Mouse (Mus musculus): Measurements from ENCODE around the gene Ggt5. TPM values are rescaled to one million over a fixed set of nuclear protein-coding genes. Genes with fewer than 3 reads are reported as not detected.

Gene Ggt5
- polyA plus RNA-seq, 1 experiment from 2014 or later, result 2.4 TPM

GRCm38 (mm10) chr10:75647362-75647761 lies 58.2 kb downstream of the Ggt5 start:
- Histone ChIP-seq H3K4me1 (replicated peaks) (peaks cover 22% of the 10 kb centered on the region), H3K27ac (replicated peaks) (0 out of 2 replicates have a peak overlapping the region, but pooled peaks have one; percentile 24), H3K27me3 (no peaks in the 10 kb centered on the region), H3K36me3 (peaks cover 74% of the 10 kb centered on the region), H3K4me2 (no peak overlapping the region), H3K9me3 (no peaks in the 10 kb centered on the region), H3K9ac (no peak overlapping the region), H3K4me3 (no peak overlapping the region)
- 89% methylated on average over 3 of the region's 3 CpGs for WGBS
- no peak for ATAC-seq (ENCODE audit: low read depth)

GRCm38 (mm10) chr10:75648091-75648490 lies 59.0 kb downstream of the Ggt5 start:
- no peak overlapping the region for H3K4me3 ChIP-seq
- H3K27me3 ChIP-seq, result no peaks in the 10 kb centered on the region
- peaks cover 15% of the 10 kb centered on the region for H3K4me1 ChIP-seq (replicated peaks)
- no peak overlapping the region for H3K9ac ChIP-seq
- H3K9me3 ChIP-seq, result no peaks in the 10 kb centered on the region
- 92% methylated on average over 6 of the region's 6 CpGs for WGBS
- H3K27ac ChIP-seq (replicated peaks), result no peak overlapping the region
- ATAC-seq (ENCODE audit: low read depth), result no peak
- peaks cover 81% of the 10 kb centered on the region for H3K36me3 ChIP-seq
- no peak overlapping the region for H3K4me2 ChIP-seq

DNA sequence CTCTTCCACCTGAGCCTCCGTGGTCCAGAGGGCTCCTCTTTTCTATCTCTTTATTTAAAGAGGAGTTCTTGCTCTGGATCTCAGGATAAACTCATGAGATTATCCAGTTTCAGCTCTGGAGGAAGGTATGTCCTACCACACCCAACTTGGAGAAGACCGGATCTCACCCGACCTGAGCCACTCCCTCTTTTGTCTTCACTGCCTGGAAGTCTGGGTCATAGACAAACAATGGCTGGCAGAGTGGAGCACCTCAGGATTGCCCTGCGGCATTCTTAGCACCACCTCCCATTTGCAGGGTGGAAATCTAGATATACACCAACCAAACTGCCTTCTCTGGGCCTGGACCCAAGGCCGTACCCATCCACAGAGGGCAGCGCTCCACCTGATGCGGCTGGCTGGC lies 59.9 kb downstream of the Ggt5 start:
- no peaks in the 10 kb centered on the region for H3K9me3 ChIP-seq

GRCm38 (mm10) chr10:75649406-75649995 lies 60.4 kb downstream of the Ggt5 start:
- ATAC-seq (ENCODE audit: low read depth), result no peak
- H3K9ac ChIP-seq, result no peak overlapping the region
- no peaks in the 10 kb centered on the region for H3K27me3 ChIP-seq
- no peaks in the 10 kb centered on the region for H3K9me3 ChIP-seq
- WGBS, result 89% methylated on average over 4 of the region's 4 CpGs
- H3K36me3 ChIP-seq, result peaks cover 95% of the 10 kb centered on the region
- no peak overlapping the region for H3K27ac ChIP-seq (replicated peaks)
- H3K4me2 ChIP-seq, result no peak overlapping the region
- H3K4me3 ChIP-seq, result no peak overlapping the region
- peaks cover 1% of the 10 kb centered on the region; the same call in 1 of the 2 replicates for H3K4me1 ChIP-seq (replicated peaks)

More for the DNA sequence above, 59.9 kb downstream of the Ggt5 start:
- Histone ChIP-seq H3K4me3 (no peak overlapping the region), H3K27ac (replicated peaks) (no peak overlapping the region), H3K36me3 (peaks cover 90% of the 10 kb centered on the region), H3K27me3 (no peaks in the 10 kb centered on the region), H3K4me2 (no peak overlapping the region), H3K9ac (no peak overlapping the region), H3K4me1 (replicated peaks) (peaks cover 6% of the 10 kb centered on the region)
- 93% methylated on average over 7 of the region's 7 CpGs for WGBS
- no peak for ATAC-seq (ENCODE audit: low read depth)

DNA sequence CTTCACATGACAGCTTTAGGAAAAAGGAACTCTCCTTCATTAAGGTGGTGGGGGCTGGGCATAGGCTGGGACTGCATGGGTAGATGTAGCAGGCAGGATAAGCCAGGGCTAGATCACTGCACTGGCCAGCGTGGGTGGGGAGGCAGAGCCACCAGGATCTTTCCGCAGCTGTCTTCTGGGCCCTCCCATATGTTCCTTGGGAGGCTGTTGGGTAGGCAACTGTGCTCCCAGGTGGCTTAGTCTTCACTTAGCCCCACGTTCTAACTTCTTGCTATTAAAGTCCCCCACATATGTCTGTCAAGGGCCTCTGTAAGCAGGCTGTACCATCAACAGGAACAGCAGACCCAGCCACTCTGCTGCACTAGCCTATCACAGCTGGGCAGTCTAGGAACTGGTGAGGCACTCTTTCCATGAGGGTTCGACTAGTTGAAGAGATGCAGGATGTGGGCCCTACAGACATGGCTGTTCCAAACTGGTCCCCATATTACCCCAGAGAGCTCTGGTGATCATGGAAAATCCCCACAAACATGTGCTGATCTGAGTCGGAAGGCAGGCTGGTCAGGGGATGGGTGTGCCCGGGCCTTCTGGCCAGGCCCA lies 61.3 kb downstream of the Ggt5 start:
- H3K36me3 ChIP-seq, result peaks cover 99% of the 10 kb centered on the region
- 91% methylated on average over 6 of the region's 6 CpGs for WGBS

DNA sequence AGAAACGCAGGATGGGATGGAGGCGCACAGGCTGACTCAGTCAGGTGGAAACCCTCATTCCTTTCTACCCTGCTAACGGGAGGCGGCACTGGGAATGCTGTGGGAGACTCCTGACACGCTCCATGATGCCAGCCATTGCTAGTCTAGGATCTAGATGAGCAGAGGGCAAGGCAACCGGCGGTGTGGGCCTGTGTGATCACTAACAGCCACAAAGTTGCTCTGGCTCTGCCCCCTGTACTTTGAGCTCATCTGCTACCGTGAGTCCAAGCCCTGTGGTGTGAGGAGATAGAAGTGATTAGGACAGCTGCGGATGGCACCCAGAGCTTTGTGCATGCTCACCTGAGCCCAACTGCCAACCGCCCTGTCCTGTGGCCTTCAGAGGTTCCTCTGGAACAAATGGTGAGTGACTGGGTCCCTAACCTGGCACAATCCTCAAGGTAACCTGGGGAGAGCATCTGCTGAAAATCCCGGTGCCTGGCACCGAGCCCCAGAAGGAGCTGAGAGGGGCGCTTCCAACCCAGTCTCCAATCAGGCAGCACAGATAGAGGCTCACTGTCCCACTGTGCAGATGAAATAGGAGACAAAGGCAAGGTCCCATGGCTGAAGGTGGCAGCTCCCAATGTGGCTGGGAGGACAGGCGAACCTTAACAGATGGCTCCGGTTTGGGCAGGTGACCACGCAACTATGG lies 62.4 kb downstream of the Ggt5 start:
- ATAC-seq (ENCODE audit: low read depth), result no peak
- H3K36me3 ChIP-seq, result peaks cover 99% of the 10 kb centered on the region

More for the DNA sequence above, 61.3 kb downstream of the Ggt5 start:
- no peak overlapping the region for H3K27ac ChIP-seq (replicated peaks)
- no peak overlapping the region for H3K4me3 ChIP-seq
- no peaks in the 10 kb centered on the region for H3K4me1 ChIP-seq (replicated peaks)
- H3K4me2 ChIP-seq, result no peak overlapping the region
- no peak overlapping the region for H3K9ac ChIP-seq
- no peaks in the 10 kb centered on the region for H3K9me3 ChIP-seq
- no peak for ATAC-seq (ENCODE audit: low read depth)
- H3K27me3 ChIP-seq, result no peaks in the 10 kb centered on the region

DNA sequence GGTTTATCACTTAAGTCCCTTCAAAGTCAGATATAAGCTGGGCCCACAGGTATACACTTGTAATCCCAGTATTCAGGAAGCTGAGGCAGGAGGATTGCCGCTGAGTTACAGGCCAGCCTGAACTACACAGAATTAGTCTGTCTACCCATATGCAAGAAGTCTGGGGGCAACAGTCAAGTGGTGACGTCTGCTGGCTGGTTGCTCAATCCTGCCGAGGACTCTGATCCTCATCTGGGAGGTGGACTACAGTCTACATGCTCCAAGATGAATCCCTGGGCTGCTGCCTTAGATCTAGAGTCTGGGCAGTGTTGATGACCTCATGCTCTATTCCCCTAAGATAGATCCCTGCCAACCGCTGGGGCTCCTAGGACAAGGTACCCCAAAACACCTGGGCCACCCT lies 64.9 kb downstream of the Ggt5 start:
- 92% methylated on average over 4 of the region's 4 CpGs for WGBS
- Histone ChIP-seq H3K9me3 (no peaks in the 10 kb centered on the region), H3K4me1 (replicated peaks) (no peaks in the 10 kb centered on the region), H3K36me3 (peaks cover 95% of the 10 kb centered on the region), H3K4me3 (no peak overlapping the region), H3K27me3 (no peaks in the 10 kb centered on the region), H3K9ac (no peak overlapping the region), H3K4me2 (no peak overlapping the region), H3K27ac (replicated peaks) (no peak overlapping the region)
- ATAC-seq (ENCODE audit: low read depth), result no peak

More for the DNA sequence above, 62.4 kb downstream of the Ggt5 start:
- Histone ChIP-seq H3K4me1 (replicated peaks) (no peaks in the 10 kb centered on the region), H3K9ac (no peak overlapping the region), H3K4me2 (no peak overlapping the region), H3K4me3 (no peak overlapping the region), H3K9me3 (no peaks in the 10 kb centered on the region), H3K27me3 (no peaks in the 10 kb centered on the region), H3K27ac (replicated peaks) (no peak overlapping the region)
- WGBS, result 96% methylated on average over 16 of the region's 16 CpGs

DNA sequence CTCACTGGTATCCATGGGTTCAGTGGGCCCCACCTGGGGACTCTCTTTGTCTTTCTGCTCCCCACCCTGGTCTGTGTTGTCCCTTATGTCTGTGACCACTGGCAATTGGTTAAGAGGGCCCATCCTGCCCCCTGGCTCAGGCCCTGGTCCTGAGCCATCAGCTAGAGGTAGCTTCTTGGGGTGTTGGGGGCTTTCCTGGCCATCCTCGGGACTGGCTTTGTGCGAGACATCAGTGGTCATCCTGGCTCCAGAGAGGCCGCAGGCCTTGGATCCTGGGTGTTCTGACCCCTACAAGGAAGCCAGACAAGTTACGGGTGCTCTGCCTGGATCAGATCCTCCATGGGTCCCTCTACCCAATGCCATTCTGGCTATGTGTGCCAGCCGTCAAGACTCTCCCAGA lies 68.0 kb downstream of the Ggt5 start:
- no peak overlapping the region for H3K27ac ChIP-seq (replicated peaks)
- WGBS, result 90% methylated on average over 5 of the region's 5 CpGs
- no peak for ATAC-seq (ENCODE audit: low read depth)
- H3K36me3 ChIP-seq, result peaks cover 79% of the 10 kb centered on the region
- no peak overlapping the region for H3K4me2 ChIP-seq
- no peak overlapping the region for H3K9ac ChIP-seq
- H3K27me3 ChIP-seq, result no peaks in the 10 kb centered on the region
- H3K4me1 ChIP-seq (replicated peaks), result 0 out of 2 replicates have a peak, but pooled peaks cover 6% of the 10 kb centered on the region
- H3K4me3 ChIP-seq, result no peak overlapping the region
- no peaks in the 10 kb centered on the region for H3K9me3 ChIP-seq

GRCm38 (mm10) chr10:75657772-75658171 lies 68.6 kb downstream of the Ggt5 start:
- no peak overlapping the region for H3K4me2 ChIP-seq
- H3K27me3 ChIP-seq, result no peaks in the 10 kb centered on the region
- 0 out of 2 replicates have a peak, but pooled peaks cover 6% of the 10 kb centered on the region for H3K4me1 ChIP-seq (replicated peaks)
- no peak overlapping the region for H3K27ac ChIP-seq (replicated peaks)
- H3K9me3 ChIP-seq, result no peaks in the 10 kb centered on the region
- H3K36me3 ChIP-seq, result peaks cover 79% of the 10 kb centered on the region
- no peak overlapping the region for H3K4me3 ChIP-seq
- no peak for ATAC-seq (ENCODE audit: low read depth)
- no peak overlapping the region for H3K9ac ChIP-seq
- WGBS, result 98% methylated on average over 7 of the region's 7 CpGs

DNA sequence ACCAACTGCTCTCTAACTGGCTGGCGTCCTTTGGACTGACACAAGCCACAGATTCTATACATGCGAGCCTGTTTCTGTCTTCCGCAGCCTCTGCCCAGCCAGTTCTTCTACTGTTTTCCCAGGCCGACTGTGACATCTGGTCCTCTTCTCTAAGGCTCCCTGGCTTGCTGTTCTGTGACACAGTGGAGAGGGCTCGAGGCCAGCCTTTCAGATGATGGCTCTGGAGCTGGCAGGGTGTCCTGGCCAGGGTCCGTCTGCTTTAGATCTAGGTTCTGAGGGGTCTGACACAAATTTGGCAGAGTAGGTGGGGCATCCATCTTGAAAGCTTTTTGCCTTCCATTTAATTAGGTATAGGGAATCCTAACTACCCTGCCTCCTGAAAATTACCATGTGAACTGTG lies 72.2 kb downstream of the Ggt5 start:
- Histone ChIP-seq H3K36me3 (peaks cover 55% of the 10 kb centered on the region), H3K9ac (no peak overlapping the region), H3K27me3 (no peaks in the 10 kb centered on the region), H3K4me2 (no peak overlapping the region), H3K27ac (replicated peaks) (no peak overlapping the region; the same call in 1 of the 2 replicates), H3K4me3 (no peak overlapping the region), H3K9me3 (no peaks in the 10 kb centered on the region), H3K4me1 (replicated peaks) (peaks cover 17% of the 10 kb centered on the region)
- 79% methylated on average over 6 of the region's 6 CpGs for WGBS
- ATAC-seq (ENCODE audit: low read depth), result no peak

DNA sequence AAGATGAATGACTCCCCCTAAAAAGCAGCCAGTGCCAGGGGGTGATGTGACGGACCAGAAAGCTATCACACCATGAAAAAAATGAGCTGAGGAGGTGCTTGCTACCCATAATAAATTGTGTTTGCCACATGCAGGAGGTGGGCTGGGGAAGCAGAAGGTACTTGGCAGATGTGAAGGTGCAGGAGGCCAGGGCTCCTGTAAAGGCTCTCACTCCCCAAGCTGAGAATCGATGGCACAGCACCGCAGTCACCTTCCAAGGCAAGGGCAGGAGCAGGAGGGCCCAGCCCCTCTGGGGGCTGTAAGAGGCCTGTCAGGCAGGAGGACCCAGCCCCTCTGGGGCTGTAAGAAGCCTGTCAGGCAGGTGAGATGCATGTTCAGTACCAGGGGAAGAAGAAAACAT lies 72.7 kb downstream of the Ggt5 start:
- no peak overlapping the region for H3K9ac ChIP-seq
- H3K27ac ChIP-seq (replicated peaks), result no peak overlapping the region; the same call in 1 of the 2 replicates
- H3K27me3 ChIP-seq, result no peaks in the 10 kb centered on the region
- WGBS, result 83% methylated on average over 3 of the region's 3 CpGs
- H3K36me3 ChIP-seq, result peaks cover 50% of the 10 kb centered on the region
- H3K4me3 ChIP-seq, result no peak overlapping the region
- H3K9me3 ChIP-seq, result no peaks in the 10 kb centered on the region
- H3K4me1 ChIP-seq (replicated peaks), result peaks cover 22% of the 10 kb centered on the region
- H3K4me2 ChIP-seq, result no peak overlapping the region
- no peak for ATAC-seq (ENCODE audit: low read depth)

GRCm38 (mm10) chr10:75662575-75662974 lies 73.4 kb downstream of the Ggt5 start:
- peaks cover 43% of the 10 kb centered on the region for H3K36me3 ChIP-seq
- WGBS, result 92% methylated on average over 4 of the region's 4 CpGs
- H3K27ac ChIP-seq (replicated peaks), result no peak overlapping the region
- H3K4me1 ChIP-seq (replicated peaks), result peaks cover 29% of the 10 kb centered on the region
- H3K4me2 ChIP-seq, result no peak overlapping the region
- H3K27me3 ChIP-seq, result no peaks in the 10 kb centered on the region
- H3K4me3 ChIP-seq, result no peak overlapping the region
- no peaks in the 10 kb centered on the region for H3K9me3 ChIP-seq
- no peak overlapping the region for H3K9ac ChIP-seq
- ATAC-seq (ENCODE audit: low read depth), result no peak
